Mouse (Mus musculus): ENCODE data around the gene Ptpn13. TPM values are rescaled to one million over a fixed set of nuclear protein-coding genes. Genes with fewer than 3 reads are reported as not detected.
A peak's percentile ranks its signal among the peaks of the same experiment; 100 is the strongest.

Gene Ptpn13
- total RNA-seq, 4 experiments from 2014 or later = 10.9 to 13.5 (median 11.5) TPM

DNA sequence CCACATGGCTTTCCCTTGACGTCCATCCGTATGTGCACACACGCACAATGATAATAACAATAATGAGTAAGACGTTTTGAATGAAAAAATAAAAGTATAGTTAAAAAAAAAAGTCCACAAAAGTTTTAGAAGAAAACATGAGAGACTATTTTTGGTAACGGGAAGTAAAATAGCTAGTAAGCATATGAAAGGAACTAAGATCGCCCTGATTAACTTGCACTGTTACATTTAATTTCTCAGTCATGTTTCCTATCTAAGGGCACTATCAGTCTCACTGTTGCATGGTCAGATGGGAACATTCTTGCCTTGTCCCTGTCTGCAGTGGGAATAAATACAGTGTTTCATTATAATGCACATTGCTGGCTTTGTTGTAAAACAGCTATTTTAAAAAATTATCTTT, 2.4 kb upstream of the Ptpn13 start:
- no peak for DNase-seq (ENCODE audit: low spot score in 2 of 2)

DNA sequence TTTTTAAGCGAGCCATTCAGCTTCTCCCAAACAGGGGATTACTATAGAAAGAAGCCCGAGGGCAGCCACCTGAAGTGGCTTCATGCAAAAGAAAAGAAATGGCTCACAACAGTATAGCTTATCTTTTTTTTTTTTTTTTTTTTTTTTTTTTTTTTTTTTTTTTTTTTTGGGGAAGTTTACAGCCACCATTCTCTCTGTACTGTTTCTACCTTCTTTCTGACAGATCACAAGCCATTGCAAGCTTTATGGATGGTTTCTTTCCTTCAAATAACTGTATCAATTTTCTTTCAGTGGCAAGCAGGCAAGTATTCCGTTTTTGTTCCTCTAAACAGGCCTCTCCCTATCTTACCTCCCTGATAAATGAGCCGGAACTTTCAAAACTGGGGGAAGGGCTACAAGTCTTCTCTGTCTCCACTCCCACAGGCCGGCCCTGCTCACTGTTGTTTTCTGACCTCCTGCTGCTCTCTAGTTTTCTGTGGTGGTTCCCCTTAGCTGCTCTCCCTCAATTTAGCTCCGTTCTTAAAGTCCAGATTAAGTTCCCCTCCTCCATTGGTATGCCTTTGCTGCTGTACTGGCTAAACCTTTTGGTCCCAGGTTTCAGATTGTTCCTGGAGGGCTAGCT, 1.6 kb upstream of the Ptpn13 start:
- no peak for DNase-seq (ENCODE audit: low spot score in 2 of 2)

DNA sequence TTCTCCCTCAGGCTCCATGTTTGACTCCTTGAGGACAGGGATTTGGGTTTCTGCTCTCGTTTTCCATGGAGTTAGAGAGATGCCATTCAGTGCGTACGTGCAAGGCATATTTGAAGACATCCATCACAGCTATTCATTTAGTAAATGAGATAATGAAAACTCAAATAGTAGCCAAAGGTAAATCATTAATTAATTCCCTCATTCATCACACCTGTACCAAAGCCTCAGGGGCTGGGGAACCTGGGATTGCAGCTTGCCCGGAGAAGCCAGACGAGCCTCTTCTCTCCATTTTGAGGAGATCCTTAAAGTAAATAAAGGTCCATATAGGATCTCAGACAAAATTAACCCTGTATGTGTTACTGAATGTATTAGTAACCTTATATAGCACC, 1.1 kb upstream of the Ptpn13 start:
- DNase-seq (ENCODE audit: low spot score in 2 of 2) = no peak

DNA sequence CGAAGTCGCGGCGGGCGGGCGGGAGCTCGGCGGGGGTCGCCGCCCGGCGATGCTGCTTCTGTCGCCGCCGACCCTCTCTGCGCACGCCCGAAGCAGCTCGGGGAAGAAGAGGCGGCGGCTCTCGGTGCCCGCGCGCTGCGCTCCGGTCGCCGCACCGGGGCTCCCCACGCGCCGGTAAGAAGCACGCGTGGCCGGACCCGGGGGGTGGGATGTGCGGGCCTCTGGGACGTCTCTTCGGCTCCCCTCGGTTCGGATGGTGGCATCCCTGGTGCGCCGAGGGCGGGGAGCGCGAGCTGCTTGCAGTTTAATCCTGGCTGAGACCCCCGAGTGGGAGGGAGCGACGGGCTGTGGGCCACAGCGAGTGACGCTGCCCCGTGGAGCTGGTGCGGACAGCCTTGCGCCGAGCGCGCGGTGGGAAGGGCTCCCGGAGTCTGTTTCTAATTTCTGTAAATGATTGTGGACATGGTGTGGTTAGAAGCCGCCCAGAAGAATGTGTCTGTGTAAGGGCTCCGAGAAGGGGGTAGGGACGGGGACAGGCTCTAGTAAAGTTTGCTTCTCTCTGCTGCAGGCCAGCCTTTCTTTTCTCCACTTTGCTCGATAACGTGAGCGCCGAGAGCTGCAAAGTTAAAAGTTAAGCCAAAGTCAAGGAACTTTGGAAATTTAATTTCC, 505 bp downstream of the Ptpn13 start:
- DNase-seq (ENCODE audit: low spot score in 2 of 2) = peak in 1 of 2 experiments; percentile 23

DNA sequence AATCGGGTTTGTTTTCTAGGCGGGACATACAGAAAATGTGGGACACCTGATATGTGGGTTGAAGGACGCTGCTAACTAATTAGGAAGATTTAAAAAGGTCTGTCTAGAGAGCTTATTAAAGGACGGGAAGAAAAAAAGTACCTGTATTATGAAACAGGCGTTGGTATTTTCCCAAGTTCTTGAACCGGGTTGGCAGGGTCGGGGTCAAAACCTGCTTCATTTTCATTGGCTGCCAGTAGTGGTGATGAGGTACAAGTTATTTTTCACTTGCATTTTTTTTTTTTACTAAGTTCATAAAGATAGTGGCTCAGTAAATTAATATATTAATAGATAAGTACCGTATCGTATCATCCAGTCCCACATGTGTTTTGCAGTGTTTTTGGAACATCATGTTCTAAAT, 1.3 kb downstream of the Ptpn13 start:
- no peak for DNase-seq (ENCODE audit: low spot score in 2 of 2)

DNA sequence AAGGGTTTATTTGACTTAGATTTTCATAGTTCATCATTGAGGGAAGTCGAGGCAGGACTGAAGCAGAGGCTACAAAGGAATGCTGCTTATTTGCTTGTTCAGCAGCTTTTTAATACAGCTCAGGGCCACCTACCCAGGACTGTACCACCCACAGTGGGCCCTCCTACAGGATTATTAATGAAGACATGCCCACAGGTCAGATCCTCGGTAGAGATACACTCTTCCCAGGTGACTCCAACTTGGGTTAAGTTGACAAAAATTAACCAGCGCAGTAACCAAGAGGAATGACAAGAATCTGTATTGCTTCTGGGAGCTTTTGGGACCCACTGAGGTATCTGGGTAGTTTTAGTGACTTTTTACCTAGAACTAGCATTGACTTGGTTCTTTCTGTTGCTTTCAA, 6.0 kb downstream of the Ptpn13 start:
- no peak for DNase-seq (ENCODE audit: low spot score in 2 of 2)

DNA sequence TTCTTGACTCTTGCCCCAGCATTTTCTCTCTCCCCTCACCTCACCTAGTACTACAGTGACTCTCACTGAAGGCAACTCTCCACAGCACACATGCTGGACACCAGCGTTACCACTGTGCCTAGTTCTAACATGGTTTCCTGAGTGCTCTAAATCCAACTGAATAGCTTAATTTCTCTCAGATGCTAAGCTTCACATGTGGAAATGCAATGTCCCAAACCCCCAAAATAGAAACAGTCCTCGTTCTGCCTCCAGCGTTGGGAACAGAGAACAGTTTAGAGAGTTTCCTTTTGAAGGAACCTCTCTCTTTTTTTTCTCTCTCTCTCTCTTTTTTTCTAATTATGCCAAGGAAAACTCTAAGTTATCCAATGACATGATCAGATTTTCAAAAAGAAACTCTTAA, 6.5 kb downstream of the Ptpn13 start:
- no peak for DNase-seq (ENCODE audit: low spot score in 2 of 2)

DNA sequence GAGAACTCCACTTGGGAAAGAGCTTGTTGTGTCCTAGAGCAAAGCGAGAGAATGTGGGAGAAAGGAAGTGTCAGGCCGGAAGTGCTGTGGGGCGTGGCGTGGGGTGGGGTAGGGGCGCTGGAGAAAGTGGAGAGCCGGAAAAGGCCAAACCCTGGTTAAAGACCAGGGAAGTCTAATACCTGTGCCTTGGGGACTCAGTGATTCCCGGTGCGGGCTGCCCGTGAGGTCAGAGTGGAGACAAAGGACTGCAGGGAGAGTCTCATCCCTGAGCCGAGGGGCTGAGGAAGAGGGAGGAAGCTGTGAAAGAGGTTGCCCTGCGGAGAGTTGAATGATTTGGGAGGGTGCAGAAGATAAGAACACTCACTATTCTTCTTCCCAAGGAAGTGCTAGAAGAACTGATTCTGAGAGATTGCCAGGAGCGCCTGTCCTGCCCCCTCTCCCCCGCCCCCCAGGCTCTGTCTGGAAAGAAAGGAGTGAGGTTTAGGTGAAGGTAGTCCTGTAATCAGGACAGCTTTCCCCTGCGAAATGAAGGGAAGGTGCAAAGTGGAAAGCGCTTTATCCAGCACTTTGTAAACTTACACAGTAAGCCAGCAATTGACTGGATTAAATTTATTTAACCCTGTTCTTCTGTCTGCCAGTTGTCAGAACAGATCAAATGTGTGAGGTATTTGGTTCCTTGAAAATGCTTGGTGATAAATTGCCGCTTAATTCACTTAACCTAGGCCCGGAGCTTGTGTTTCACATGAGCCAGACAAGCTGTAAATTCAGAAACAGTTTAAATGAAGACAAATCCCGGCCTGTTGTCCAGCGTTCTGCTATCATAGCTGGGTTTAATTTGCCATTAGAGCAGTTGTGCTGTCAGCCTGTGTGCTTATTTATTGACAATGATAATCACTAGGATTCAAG, 11.3 kb downstream of the Ptpn13 start:
- DNase-seq (ENCODE audit: low spot score in 2 of 2) = no peak

DNA sequence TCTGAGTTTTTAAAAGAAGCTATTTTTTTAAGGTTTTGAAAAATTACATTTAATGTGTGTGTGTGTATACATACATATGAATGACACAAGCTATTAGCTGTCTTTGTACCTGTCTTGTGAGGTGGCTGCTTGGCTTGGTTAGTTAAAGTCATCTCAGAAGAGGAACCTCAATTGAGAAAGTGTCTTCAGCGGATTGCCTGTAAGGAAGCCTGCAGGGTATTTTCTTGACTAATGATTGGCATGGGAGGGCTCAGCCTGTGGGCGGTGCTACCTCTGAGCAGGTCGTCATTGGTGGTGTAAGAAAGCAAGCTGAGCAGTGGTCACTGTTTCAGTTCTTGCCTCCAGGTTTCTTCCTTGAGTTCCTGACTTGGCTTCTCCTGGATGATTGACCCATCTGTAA, 12.7 kb downstream of the Ptpn13 start:
- DNase-seq (ENCODE audit: low spot score in 2 of 2) = no peak

DNA sequence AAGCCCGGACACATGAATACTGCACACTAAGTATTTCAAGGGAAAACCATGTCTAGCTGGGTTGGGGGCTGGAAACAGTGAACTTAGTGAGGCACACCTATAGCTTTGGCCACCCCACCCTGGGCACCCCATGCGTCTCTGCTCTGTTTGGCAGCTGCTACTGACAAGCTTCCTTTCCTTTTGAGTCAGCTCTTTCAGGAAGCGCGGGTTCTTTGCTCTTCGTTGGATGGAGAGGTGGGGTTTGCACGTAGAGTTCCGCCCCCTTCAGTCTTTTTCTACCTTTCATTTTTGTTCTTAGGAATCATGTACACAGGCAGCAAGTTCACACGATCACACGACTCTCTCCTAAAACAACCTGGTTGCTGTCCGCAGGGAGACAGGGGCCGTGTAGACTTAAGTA, 14.2 kb downstream of the Ptpn13 start:
- no peak for DNase-seq (ENCODE audit: low spot score in 2 of 2)

DNA sequence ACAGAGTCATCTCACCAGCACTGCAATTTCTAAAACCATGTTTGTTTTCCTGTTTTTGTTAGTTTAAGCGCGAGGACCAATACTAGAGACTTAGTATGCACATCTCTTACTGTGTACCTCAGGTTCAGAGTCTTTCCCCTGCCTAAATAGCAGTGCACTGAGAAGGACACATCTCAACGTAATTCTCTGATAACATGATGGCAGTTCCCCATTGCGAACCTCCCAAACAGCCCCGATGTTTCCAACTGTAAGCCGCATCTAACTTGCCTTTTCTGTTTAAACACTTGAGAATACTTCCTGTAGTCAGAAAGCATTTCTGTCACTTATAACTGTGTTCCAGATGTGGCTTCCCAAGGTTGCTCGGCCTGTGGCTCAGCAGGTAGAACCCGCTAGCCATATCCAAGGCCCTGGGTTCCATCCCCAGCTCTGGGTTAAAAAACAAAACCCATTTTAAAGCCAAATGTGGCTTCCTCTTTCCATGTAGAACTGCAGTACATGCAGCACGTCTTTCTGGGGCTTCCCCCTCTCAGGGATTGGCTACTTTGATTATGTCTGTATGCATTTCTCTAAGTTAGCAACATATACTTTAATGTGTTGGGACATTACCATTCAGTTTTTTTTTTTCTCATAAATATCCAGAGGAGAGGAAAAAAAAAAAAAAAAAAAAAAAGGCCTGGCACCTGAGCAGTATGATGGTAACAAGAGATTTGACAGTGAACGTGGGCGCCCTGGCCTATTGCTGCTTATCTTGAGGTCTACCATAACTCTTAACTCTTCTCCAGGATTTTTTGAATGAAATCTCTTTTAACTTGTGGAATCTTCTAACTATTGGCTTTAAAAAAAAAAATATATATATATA, 15.7 kb downstream of the Ptpn13 start:
- DNase-seq (ENCODE audit: low spot score in 2 of 2) = no peak

DNA sequence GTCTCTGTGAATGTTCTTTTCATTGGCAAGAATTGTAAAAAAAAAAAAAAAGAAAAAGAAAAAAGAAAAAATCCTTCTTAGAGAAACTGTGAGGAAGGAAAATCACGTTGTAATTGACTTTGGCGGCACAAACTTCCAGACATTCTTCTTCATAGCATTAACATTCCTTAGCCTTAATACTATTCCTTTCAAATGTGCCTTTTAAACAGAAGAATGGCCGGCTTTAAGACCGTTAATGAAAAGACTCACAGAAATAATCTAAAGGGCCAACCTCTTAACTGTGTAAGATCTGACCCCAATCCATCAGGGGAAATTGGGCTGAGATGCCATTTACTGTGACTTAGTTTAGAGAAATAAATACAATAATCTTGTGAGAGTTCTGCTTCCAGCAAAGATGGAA, 16.7 kb downstream of the Ptpn13 start:
- DNase-seq (ENCODE audit: low spot score in 2 of 2) = no peak

DNA sequence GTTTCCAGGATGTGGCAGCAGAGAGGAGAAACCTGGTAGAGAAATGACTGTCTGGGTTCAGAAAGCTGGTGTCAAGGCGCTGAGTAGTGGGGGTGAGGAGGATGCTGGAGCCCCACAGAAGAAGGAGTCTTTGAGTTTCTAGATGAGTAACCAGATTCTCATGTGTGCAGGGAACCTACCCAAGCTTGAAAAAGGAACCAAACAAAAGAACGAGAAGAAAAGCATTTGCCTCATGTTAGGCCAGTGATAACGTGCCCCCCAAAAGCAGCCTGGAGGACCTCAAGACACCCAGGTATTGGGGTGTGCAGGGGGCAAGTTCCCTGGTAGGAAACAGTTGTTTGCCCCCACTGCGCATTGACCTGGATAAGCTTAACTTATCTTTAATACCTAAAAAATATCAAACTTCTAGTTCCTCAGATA, 17.3 kb downstream of the Ptpn13 start:
- DNase-seq (ENCODE audit: low spot score in 2 of 2) = no peak

DNA sequence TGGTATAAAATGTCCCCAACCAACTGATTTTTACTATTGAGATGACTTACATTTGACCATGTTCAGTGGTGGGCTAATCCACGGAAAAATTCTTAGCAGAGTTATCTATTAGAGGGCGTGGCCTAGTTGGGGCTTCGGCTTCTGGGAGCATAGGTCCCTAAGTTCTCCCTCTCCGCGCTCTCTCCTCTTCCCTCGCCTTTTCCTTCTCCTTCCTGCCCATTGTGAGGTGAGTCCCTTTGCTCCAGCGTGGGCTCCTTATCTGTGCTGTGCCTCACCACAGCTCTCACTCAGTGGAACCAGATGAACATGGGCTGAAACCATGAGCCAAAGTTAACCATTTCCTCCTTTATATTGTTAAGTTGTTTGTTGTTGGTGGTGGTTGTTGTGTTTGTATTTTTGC, 17.9 kb downstream of the Ptpn13 start:
- no peak for DNase-seq (ENCODE audit: low spot score in 2 of 2)

DNA sequence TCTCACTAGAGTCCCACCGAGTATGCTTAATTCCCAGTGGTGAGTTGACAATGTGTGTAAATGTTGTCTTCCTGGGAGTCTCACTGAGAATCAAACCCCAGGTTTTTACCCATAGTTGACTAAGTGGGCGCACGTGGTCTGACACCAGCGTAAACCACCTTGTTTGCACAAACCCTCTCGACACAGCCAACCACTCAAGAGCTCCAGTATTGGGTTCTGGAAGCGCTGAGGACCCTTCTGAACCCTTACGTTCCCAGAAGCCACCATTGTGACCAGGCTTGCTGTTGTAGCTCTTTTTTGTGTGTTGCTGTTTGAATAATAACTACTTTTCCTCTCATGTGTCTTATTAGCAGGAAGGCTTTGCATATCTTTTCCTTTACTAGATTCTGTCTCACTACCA, 20.4 kb downstream of the Ptpn13 start:
- DNase-seq (ENCODE audit: low spot score in 2 of 2) = no peak

DNA sequence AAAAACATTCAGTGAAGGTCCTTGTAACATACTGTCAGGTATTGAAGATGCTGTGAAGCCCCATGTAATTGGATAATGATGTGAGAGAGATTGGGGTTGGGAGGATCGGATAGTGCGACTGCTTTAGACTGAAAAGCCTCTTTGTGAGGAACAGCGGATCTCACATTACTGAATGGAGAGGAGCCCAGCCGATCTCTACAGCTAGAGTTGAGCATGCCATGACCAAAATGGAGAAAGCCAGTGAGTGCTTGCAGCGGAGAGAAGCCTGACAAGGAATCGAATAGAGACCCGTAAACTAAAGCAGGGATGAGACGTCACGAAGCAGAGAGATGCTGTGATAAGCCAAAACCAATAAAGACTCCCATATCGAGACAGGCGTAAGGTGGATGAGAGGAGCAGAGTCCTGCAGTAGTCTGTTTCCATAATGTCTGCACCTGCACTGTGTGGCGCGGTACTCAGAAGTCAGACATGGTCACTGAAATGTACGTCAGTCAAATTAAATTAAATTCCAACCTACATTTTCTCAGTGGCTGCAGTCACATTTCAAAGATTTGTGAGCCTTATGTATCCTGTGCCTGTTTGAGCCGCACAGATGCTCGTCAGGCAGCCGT, 22.9 kb downstream of the Ptpn13 start:
- DNase-seq (ENCODE audit: low spot score in 2 of 2) = no peak

DNA sequence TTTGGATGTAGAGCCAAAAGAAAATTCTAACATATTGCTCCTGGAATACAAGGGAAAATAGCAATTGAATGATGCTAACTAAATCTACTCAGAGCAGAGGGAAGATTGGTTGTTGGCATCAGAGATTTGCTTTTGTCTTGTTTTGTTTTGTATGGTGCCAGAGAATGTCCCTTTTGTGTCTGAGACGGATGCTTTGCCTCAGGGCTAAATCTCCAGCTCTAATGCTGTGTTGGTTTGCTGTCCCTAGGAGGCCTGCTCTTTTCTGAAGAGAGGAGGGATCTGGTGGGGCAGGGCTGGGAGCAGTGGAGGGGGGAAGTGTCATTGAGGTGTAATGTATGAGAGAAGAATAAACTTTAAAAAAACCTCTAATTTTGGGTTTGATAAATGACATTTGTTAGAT, 23.5 kb downstream of the Ptpn13 start:
- DNase-seq (ENCODE audit: low spot score in 2 of 2) = no peak

DNA sequence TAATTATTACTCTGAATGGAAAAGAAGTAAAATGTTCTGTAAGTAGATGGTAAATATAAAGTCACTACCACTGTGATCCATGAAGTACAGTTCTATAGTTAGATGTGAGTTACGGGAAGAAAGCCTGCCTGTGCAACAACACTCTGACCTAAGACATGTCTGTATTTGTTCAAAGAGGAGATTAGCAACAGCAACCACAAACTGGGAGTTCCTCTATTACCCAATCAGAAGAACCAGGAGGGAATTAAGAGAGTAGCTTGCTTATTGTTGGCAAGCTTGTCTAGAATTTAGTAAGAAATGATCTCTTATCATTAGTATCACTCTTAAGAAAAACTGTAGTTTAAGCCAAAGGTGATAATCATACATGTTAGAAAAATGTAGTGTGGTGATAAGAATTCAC, 25.7 kb downstream of the Ptpn13 start:
- no peak for DNase-seq (ENCODE audit: low spot score in 2 of 2)

DNA sequence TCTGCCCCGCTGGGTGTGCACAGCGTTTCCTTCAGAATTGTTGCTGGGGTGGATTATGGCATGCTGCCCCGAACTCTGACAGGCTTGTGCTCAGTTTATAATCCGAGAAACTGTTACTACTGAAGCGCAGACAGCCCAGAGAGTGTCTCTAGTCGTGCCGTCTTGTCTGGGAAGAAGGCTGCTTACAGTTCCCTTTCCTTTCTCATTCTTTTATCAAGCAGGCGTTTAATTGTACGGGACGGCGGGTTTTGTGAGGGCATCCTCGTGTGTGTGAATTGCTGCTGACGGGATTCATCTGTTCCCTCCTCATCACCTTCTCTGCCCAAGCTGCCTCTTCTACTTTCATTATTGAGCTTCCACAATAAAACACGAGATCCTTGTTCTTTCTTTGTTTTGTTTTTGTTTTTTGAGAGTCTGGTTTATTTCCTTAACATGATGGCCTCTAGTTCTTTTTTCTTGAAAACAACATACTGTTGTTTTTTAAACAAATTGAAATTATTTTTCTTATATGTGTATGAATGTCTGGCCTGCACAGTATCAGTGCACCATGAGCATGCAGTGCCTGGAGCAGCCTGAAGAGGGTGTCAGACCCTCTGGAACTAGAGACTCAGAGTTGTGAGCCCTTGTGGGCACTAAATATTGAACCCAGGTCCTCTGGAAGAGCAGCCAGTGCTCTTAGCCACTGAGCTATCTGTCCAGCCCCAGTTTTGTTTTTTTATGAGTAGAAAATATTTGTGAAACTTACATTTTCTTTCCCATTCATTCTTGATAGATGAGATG, 28.6 kb downstream of the Ptpn13 start:
- no peak for DNase-seq (ENCODE audit: low spot score in 2 of 2)

DNA sequence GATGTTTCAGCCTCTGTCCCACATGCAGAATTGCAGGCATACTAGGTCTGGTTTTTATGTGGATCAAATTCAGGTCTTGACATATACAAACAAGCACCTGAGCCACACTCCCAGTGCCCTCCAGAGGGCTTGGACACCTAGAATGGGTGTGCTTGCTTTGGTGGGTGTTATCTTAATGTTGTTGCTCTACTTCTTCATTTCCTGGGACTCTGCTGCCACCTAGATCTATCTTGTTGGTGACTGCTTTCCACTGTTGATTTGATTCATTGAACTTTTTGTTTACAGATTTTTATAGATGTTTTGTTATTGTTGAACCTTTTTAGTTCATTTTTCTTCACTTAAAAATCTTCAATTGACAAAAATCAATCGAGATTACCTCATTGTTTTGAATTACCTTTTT, 31.8 kb downstream of the Ptpn13 start:
- DNase-seq (ENCODE audit: low spot score in 2 of 2) = no peak
